Mouse (Mus musculus) C2C12 (cell line): ENCODE results near the gene Stk31.

Experiments used
- CEBPB ChIP-seq: IDR thresholded peaks from one replicate; pipeline ENCODE4 v1.6.1; 2011; ENCODE audit warnings: low read depth, mild to moderate bottlenecking, control low read depth, moderate library complexity
- CTCF ChIP-seq: IDR thresholded peaks from one replicate; pipeline ENCODE4 v1.5.1; 2011; ENCODE audit not compliant: control insufficient read depth, insufficient read depth, insufficient read length
- MAX ChIP-seq: IDR thresholded peaks from one replicate; pipeline ENCODE4 v1.6.1; 2011; ENCODE audit warnings: mild to moderate bottlenecking, control low read depth
- MYOD1 ChIP-seq: IDR thresholded peaks from one replicate; pipeline ENCODE4 v1.6.1; 2011; ENCODE audit warnings: low read depth; ENCODE audit not compliant: control insufficient read depth, insufficient read length
- USF1 ChIP-seq: IDR thresholded peaks from one replicate; pipeline ENCODE4 v1.6.1; 2011; ENCODE audit warnings: low read depth, mild to moderate bottlenecking, control low read depth, moderate library complexity

DNA sequence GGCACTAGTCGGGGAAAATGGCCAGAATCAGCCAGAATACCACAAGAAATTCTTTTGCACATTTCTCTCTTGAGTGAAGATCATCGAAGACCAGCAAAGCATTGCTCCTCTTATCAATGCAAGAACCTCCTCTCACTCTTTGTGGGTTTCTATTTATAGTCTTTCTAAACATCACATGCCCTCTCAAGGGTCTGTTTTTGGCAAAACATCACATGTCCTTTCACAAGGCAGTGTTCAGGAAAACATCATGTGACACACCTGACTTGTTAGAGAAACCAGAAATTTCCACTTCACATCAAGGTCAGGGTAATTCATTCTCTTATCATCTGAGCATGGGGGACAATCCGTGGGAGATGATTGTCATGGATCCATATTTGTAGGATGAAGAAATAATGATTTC, 40.8 kb upstream of the Stk31 start:
- no peak for TF ChIP-seq CTCF
- no peak for TF ChIP-seq USF1
- no peak for TF ChIP-seq MYOD1
- TF ChIP-seq CEBPB: no peak
- TF ChIP-seq MAX: no peak
